Mouse (Mus musculus) liver, embryonic 13.5 days (tissue): ENCODE data around the gene Tnrc18. TPM values are rescaled to one million over a fixed set of nuclear protein-coding genes. Genes with fewer than 3 reads are reported as not detected.

Source experiments
- ATAC-seq: fragments of 200-750 bp; cut with Nextera tagmentation; 2 replicates; pipeline ENCODE4 v1.8.0; 2017; ENCODE audit warnings: low read depth, mild to moderate bottlenecking, moderate number of reproducible peaks, moderate library complexity
- DNase-seq: peaks from one replicate; pipeline ENCODE4 v3.0.0; 2022
- H3K27ac ChIP-seq: fragments of 300-500 bp; sonication (generic); 2 replicates; pipeline ENCODE4 v1.5.1; 2015; ENCODE audit warnings: moderate library complexity, mild to moderate bottlenecking, inconsistent platforms
- H3K27me3 ChIP-seq: fragments of 300-500 bp; sonication (generic); 2 replicates; pipeline ENCODE4 v1.6.1; 2015; ENCODE audit warnings: mild to moderate bottlenecking, inconsistent platforms
- H3K36me3 ChIP-seq: fragments of 300-500 bp; sonication (generic); 2 replicates; pipeline ENCODE4 v1.6.1; 2015; ENCODE audit warnings: mild to moderate bottlenecking, inconsistent platforms
- H3K4me1 ChIP-seq: fragments of 300-500 bp; sonication (generic); replicated peaks from 2 replicates; pipeline ENCODE4 v1.6.1; 2015; ENCODE audit warnings: inconsistent platforms
- H3K4me2 ChIP-seq: fragments of 300-500 bp; sonication (generic); 2 replicates; pipeline ENCODE4 v1.6.1; 2015; ENCODE audit warnings: inconsistent platforms, mild to moderate bottlenecking, moderate library complexity
- H3K4me3 ChIP-seq: fragments of 300-500 bp; sonication (generic); replicated peaks from 2 replicates; pipeline ENCODE4 v1.5.1; 2015; ENCODE audit warnings: mild to moderate bottlenecking, inconsistent platforms
- H3K9ac ChIP-seq: fragments of 300-500 bp; sonication (generic); 2 replicates; pipeline ENCODE4 v1.6.1; 2015; ENCODE audit warnings: mild to moderate bottlenecking, inconsistent platforms
- H3K9me3 ChIP-seq: fragments of 300-500 bp; sonication (generic); replicated peaks from 2 replicates; pipeline ENCODE4 v1.6.1; 2016; ENCODE audit warnings: inconsistent platforms
- WGBS: fragments of 180-500 bp; shearing (Covaris S2); methylation state at CpG from one replicate; pipeline ENCODE4 v1.1.7; 2015; ENCODE audit not compliant: insufficient replicate concordance; 5-methylcytosine and 5-hydroxymethylcytosine counted together
- polyA plus RNA-seq: library from polyadenylated mRNA; unstranded; fragments of >200 nt; fragmentation: Nextera tagmentation; extraction: Ambion mirVana; gene quantifications from 2 replicates; pipeline ENCODE4 v1.2.1, GENCODE M21; 2015

Gene Tnrc18
- polyA plus RNA-seq, 1 experiment from 2014 or later, result 2.4 TPM

GRCm38 (mm10) chr5:142768352-142769267 is 48.9 kb downstream of the Tnrc18 start:
- H3K36me3 ChIP-seq, result peaks cover 59% of the 10 kb centered on the region
- peaks cover 29% of the 10 kb centered on the region for H3K4me1 ChIP-seq
- no peak overlapping the region for H3K4me2 ChIP-seq
- ATAC-seq (no peak), DNase-seq (no peak)
- no peaks in the 10 kb centered on the region for H3K9me3 ChIP-seq
- H3K4me3 ChIP-seq, result no peak overlapping the region
- no peak overlapping the region for H3K27ac ChIP-seq
- H3K9ac ChIP-seq, result no peak overlapping the region
- H3K27me3 ChIP-seq, result no peaks in the 10 kb centered on the region
- 66% methylated on average over 10 of the region's 10 CpGs for WGBS

DNA sequence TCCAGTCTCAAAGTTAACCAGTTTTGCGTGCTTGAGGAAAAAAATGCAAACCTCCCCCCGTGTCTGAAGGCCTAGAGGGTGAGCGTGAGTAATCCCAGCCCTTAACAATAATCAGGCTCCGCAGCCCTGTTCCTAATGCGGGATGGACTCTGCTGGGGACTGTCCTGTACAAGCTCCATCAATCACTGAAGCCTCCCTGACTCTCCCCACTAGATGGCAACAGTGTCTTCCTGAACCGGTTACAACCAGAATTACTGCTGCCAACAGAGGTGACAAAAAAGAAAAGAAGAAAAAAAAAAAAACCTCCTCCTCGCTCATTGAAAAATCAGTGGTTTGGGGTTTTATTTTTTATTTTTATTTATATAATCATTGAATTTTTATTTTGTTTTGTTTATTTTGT is 49.5 kb downstream of the Tnrc18 start:
- H3K36me3 ChIP-seq, result peaks cover 58% of the 10 kb centered on the region
- no peak overlapping the region for H3K4me2 ChIP-seq
- H3K4me1 ChIP-seq, result peaks cover 27% of the 10 kb centered on the region
- no peak overlapping the region for H3K4me3 ChIP-seq
- H3K9me3 ChIP-seq, result no peaks in the 10 kb centered on the region
- DNase-seq (peak; percentile 20), ATAC-seq (no peak)
- WGBS, result 31% methylated on average over 7 of the region's 7 CpGs
- no peak overlapping the region for H3K9ac ChIP-seq
- H3K27ac ChIP-seq, result no peak overlapping the region
- no peaks in the 10 kb centered on the region for H3K27me3 ChIP-seq

DNA sequence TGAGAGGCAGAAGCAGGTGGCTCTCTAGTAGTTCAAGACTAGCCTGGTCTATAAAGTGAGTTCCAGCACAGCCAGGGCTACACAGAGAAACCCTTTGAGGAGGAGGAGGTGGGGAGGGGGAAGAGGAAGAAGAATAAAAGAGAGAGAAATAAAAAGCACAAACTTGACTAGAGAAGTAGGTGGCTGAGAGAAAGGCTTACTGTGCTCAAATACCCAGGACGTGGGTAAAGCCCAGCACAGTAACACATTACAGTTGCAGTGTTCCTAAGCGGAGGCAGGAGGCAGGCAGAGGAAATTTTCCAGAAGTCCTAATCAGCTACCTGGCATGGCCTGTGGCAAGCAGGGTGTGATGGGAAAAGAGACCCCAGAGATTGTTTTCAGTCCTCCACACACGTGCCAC is 50.8 kb downstream of the Tnrc18 start:
- Histone ChIP-seq H3K4me3 (no peak overlapping the region), H3K27ac (no peak overlapping the region), H3K4me1 (peaks cover 17% of the 10 kb centered on the region), H3K9ac (no peak overlapping the region), H3K4me2 (no peak overlapping the region), H3K36me3 (peaks cover 62% of the 10 kb centered on the region), H3K27me3 (no peaks in the 10 kb centered on the region), H3K9me3 (no peaks in the 10 kb centered on the region)
- DNase-seq, result no peak
- 77% methylated on average over 3 of the region's 3 CpGs for WGBS
- no peak for ATAC-seq

DNA sequence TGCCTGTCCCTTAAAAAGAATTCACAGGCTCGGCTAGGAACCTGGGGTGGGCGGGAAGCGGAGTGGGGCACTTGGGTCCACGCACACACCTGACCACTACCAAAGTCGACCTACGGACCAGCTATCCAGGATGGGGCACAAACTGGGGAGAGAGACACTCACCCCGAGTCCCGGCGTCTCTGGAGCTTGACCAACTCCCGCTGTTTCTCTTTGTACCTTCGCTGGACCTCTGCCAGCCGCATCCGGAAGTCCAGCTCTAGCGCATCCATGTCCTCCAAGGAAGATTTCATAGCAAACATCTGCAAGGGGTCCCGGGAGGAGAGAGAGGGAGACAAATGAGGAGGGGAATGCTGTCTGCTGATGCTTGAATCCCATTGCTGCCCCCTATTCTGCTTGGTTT is 52.6 kb downstream of the Tnrc18 start:
- Histone ChIP-seq H3K27me3 (no peaks in the 10 kb centered on the region), H3K4me2 (no peak overlapping the region), H3K4me3 (no peak overlapping the region), H3K9ac (no peak overlapping the region), H3K9me3 (no peaks in the 10 kb centered on the region), H3K27ac (no peak overlapping the region), H3K4me1 (peaks cover 8% of the 10 kb centered on the region), H3K36me3 (peaks cover 64% of the 10 kb centered on the region)
- ATAC-seq, result no peak
- WGBS, result 79% methylated on average over 15 of the region's 15 CpGs
- DNase-seq, result no peak

- peaks cover 2% of the 10 kb centered on the region for H3K4me1 ChIP-seq
- peaks cover 64% of the 10 kb centered on the region for H3K36me3 ChIP-seq
Observed at GRCm38 (mm10) chr5:142764306-142764705, 53.2 kb downstream of the Tnrc18 start.

DNA sequence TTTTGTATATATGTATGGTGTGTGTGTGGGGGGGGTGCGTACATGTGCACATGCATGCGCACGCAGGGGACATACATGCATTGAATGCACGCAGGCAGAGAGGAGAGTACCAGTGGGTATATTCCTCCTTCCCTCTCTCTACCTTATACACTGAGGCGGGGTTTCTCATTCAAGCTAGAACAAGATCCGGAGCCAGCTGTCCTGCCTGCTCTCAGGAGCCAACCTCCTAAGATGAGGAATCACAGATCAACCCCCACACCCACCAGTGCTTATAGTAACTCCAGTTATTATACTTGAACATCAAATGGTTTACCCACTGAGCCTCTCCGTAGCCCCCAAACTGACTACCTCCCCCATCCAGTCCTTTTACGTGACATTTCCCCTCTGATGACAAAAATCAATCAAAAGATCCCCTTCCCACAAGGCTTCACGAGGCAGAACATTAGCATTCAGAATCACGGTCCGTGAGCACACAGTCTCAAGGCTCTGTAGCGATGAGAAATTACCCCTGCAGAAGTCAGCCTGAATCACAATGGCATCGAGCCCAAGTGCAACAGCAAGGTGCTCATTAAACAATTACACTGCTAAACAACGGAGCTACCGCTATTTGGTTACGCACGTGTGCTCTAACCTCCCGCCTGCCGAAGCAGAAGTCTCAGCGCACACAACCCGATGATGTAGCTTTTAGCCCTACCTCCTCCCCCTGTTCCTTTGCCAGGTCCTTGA is 55.2 kb downstream of the Tnrc18 start:
- ATAC-seq (no peak), DNase-seq (no peak)
- WGBS, result 88% methylated on average over 21 of the region's 21 CpGs
- Histone ChIP-seq H3K4me1 (no peaks in the 10 kb centered on the region), H3K36me3 (peaks cover 73% of the 10 kb centered on the region), H3K4me3 (no peak overlapping the region), H3K9me3 (no peaks in the 10 kb centered on the region), H3K9ac (no peak overlapping the region), H3K27ac (no peak overlapping the region), H3K4me2 (no peak overlapping the region), H3K27me3 (no peaks in the 10 kb centered on the region)

More at GRCm38 (mm10) chr5:142764306-142764705, 53.2 kb downstream of the Tnrc18 start:
- Histone ChIP-seq H3K4me3 (no peak overlapping the region), H3K9me3 (no peaks in the 10 kb centered on the region), H3K4me2 (no peak overlapping the region), H3K27ac (no peak overlapping the region), H3K27me3 (no peaks in the 10 kb centered on the region), H3K9ac (no peak overlapping the region)
- DNase-seq, result no peak
- ATAC-seq, result no peak
- 55% methylated on average over 11 of the region's 11 CpGs for WGBS

- H3K27ac ChIP-seq, result no peak overlapping the region
- peaks cover 73% of the 10 kb centered on the region for H3K36me3 ChIP-seq
- no peak overlapping the region for H3K4me3 ChIP-seq
- ATAC-seq (no peak), DNase-seq (no peak)
- no peak overlapping the region for H3K9ac ChIP-seq
- H3K9me3 ChIP-seq, result no peaks in the 10 kb centered on the region
- H3K27me3 ChIP-seq, result no peaks in the 10 kb centered on the region
- no peak overlapping the region for H3K4me2 ChIP-seq
- WGBS, result 85% methylated on average over 16 of the region's 16 CpGs
- H3K4me1 ChIP-seq, result no peaks in the 10 kb centered on the region
Observed at GRCm38 (mm10) chr5:142761326-142761983, 56.0 kb downstream of the Tnrc18 start.

- Histone ChIP-seq H3K4me3 (no peak overlapping the region), H3K27ac (no peak overlapping the region), H3K4me1 (no peaks in the 10 kb centered on the region), H3K9me3 (no peaks in the 10 kb centered on the region), H3K36me3 (peaks cover 67% of the 10 kb centered on the region), H3K9ac (no peak overlapping the region), H3K4me2 (no peak overlapping the region), H3K27me3 (no peaks in the 10 kb centered on the region)
- no peak for DNase-seq
- no peak for ATAC-seq
- WGBS, result 81% methylated on average over 8 of the region's 8 CpGs
Observed at GRCm38 (mm10) chr5:142759786-142760185, 57.7 kb downstream of the Tnrc18 start.

- DNase-seq (no peak), ATAC-seq (no peak)
- Histone ChIP-seq H3K4me2 (no peak overlapping the region), H3K4me1 (peaks cover 8% of the 10 kb centered on the region; the same call in 1 of the 2 replicates), H3K4me3 (no peak overlapping the region), H3K36me3 (peaks cover 21% of the 10 kb centered on the region), H3K9me3 (no peaks in the 10 kb centered on the region), H3K27me3 (no peaks in the 10 kb centered on the region), H3K27ac (no peak overlapping the region), H3K9ac (no peak overlapping the region)
- 71% methylated on average over 13 of the region's 13 CpGs for WGBS
Observed at GRCm38 (mm10) chr5:142752241-142752640, 65.2 kb downstream of the Tnrc18 start.

DNA sequence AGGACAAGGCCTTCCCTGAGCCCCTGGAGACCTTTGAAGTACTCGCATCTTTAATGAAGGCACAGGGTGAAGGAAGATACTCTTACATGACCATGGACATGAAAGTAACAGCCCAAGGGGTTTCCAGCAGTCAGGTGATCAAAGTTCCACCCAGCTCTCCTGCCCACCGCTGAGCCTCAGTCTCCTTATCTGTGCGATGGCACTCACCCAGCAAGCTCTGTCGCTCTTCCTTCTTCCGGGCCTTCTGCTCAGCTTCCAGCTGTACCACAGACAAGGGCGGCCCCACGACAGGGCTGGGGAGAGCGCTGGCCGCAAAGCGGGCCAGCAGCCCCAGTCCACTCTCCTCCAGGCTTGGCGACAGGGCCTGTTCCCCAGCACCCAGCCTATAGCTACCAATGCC is 67.3 kb downstream of the Tnrc18 start:
- H3K4me1 ChIP-seq, result peaks cover 8% of the 10 kb centered on the region; the same call in 1 of the 2 replicates
- no peak overlapping the region for H3K9ac ChIP-seq
- no peak overlapping the region for H3K4me3 ChIP-seq
- no peaks in the 10 kb centered on the region for H3K9me3 ChIP-seq
- H3K27ac ChIP-seq, result no peak overlapping the region
- H3K4me2 ChIP-seq, result no peak overlapping the region
- WGBS, result 46% methylated on average over 11 of the region's 11 CpGs
- H3K36me3 ChIP-seq, result peaks cover 20% of the 10 kb centered on the region
- peak; percentile 62; the same call in 1 of the 2 replicates for ATAC-seq
- H3K27me3 ChIP-seq, result no peaks in the 10 kb centered on the region
- no peak for DNase-seq

- no peak for ATAC-seq
- H3K4me3 ChIP-seq, result no peak overlapping the region
- H3K9ac ChIP-seq, result no peak overlapping the region
- no peak overlapping the region for H3K4me2 ChIP-seq
- H3K9me3 ChIP-seq, result no peaks in the 10 kb centered on the region
- peaks cover 34% of the 10 kb centered on the region for H3K36me3 ChIP-seq
- peaks cover 8% of the 10 kb centered on the region; the same call in 1 of the 2 replicates for H3K4me1 ChIP-seq
- H3K27ac ChIP-seq, result no peak overlapping the region
- no peak for DNase-seq
- no peaks in the 10 kb centered on the region for H3K27me3 ChIP-seq
- 56% methylated on average over 12 of the region's 12 CpGs for WGBS
Observed at GRCm38 (mm10) chr5:142747026-142747629, 70.3 kb downstream of the Tnrc18 start.
